8 mouse cellular contexts compared by ENCODE assay signal in genomic region chr4:142065270-142065669, GRCm38 (mm10). TPM values are rescaled to one million over a fixed set of nuclear protein-coding genes. Genes with fewer than 3 reads are reported as not detected.
A peak's percentile ranks its signal among the peaks of the same experiment; 100 is the strongest.
DNase-seq lines count a peak whose midpoint lies in the region; ATAC-seq lines count a peak whose summit lies in the region.

No protein-coding gene starts in this region.

- no peak for ATAC-seq in heart, embryonic 11.5 days (replicated peaks; ENCODE audit: insufficient number of reproducible peaks, low FRiP score, low TSS enrichment)
- no peak for ATAC-seq in kidney, embryonic 15.5 days (replicated peaks; ENCODE audit: low FRiP score)
- ATAC-seq in forebrain, embryonic 11.5 days (replicated peaks; ENCODE audit: low FRiP score) = no peak

- no peak overlapping the region for H3K9ac ChIP-seq in heart, embryonic 11.5 days (ENCODE audit: low read depth, low read length)
- no peak overlapping the region for H3K9ac ChIP-seq in kidney, embryonic 15.5 days
- no peak overlapping the region for H3K9ac ChIP-seq in forebrain, embryonic 11.5 days (ENCODE audit: low read length)

- no peak overlapping the region for H3K4me3 ChIP-seq in heart, embryonic 11.5 days (ENCODE audit: low read depth, low read length)
- H3K4me3 ChIP-seq in kidney, embryonic 15.5 days (replicated peaks) = no peak overlapping the region
- H3K4me3 ChIP-seq in forebrain, embryonic 11.5 days (ENCODE audit: low read depth, low read length) = no peak overlapping the region

- H3K27ac ChIP-seq in heart, embryonic 11.5 days (ENCODE audit: low read depth, low read length) = no peak overlapping the region
- peak overlapping the region; percentile 67; the same call in 1 of the 2 replicates for H3K27ac ChIP-seq in kidney, embryonic 15.5 days
- H3K27ac ChIP-seq in forebrain, embryonic 11.5 days (ENCODE audit: low read depth, low read length) = no peak overlapping the region

- peak; percentile 76 to 78 for DNase-seq in heart, adult 18-20 months
- DNase-seq in gastrocnemius, postnatal 25 days = peak; percentile 46
- peak; percentile 25 for DNase-seq in skeletal muscle tissue, adult 2 months (ENCODE audit: low read depth, low spot score)
- no peak for DNase-seq in layer of hippocampus, adult 8-10 months (ENCODE audit: low spot score in 2 of 2)
- DNase-seq in forebrain, embryonic 11.5 days (ENCODE audit: low spot score) = no peak
- no peak for DNase-seq in adipocyte (ENCODE audit: low spot score)

- H3K4me2 ChIP-seq in heart, embryonic 11.5 days = no peak overlapping the region
- H3K4me2 ChIP-seq in kidney, embryonic 15.5 days = no peak overlapping the region
- no peak overlapping the region for H3K4me2 ChIP-seq in forebrain, embryonic 11.5 days (ENCODE audit: low read depth, low read length, severe bottlenecking)

- 69% methylated on average over 8 of the region's 8 CpGs for WGBS in heart, embryonic 11.5 days (ENCODE audit: insufficient replicate concordance)
- WGBS in kidney, embryonic 15.5 days = 53% methylated on average over 8 of the region's 8 CpGs
- WGBS in forebrain, embryonic 11.5 days = 81% methylated on average over 8 of the region's 8 CpGs

- no peaks in the 10 kb centered on the region for H3K9me3 ChIP-seq in heart, embryonic 11.5 days (replicated peaks; ENCODE audit: control insufficient read depth, low read length)
- H3K9me3 ChIP-seq in kidney, embryonic 15.5 days (replicated peaks) = no peaks in the 10 kb centered on the region
- no peaks in the 10 kb centered on the region for H3K9me3 ChIP-seq in forebrain, embryonic 11.5 days (ENCODE audit: control insufficient read depth, low read length)

- no peaks in the 10 kb centered on the region for H3K27me3 ChIP-seq in heart, embryonic 11.5 days (ENCODE audit: control insufficient read depth, insufficient read depth, low read length)
- H3K27me3 ChIP-seq in kidney, embryonic 15.5 days = 0 out of 2 replicates have a peak, but pooled peaks cover 4% of the 10 kb centered on the region
- peaks cover 7% of the 10 kb centered on the region; the same call in 1 of the 2 replicates for H3K27me3 ChIP-seq in forebrain, embryonic 11.5 days (ENCODE audit: control insufficient read depth, insufficient read depth, low read length)

- H3K36me3 ChIP-seq in heart, embryonic 11.5 days (ENCODE audit: control insufficient read depth, insufficient read depth, low read length) = no peaks in the 10 kb centered on the region
- H3K36me3 ChIP-seq in kidney, embryonic 15.5 days = no peaks in the 10 kb centered on the region
- no peaks in the 10 kb centered on the region for H3K36me3 ChIP-seq in forebrain, embryonic 11.5 days (ENCODE audit: control insufficient read depth, insufficient read depth, low read length)

- H3K4me1 ChIP-seq in heart, embryonic 11.5 days (ENCODE audit: control insufficient read depth, insufficient read depth, low read length) = peaks cover 30% of the 10 kb centered on the region
- H3K4me1 ChIP-seq in kidney, embryonic 15.5 days = peaks cover 70% of the 10 kb centered on the region
- peaks cover 13% of the 10 kb centered on the region; the same call in 1 of the 2 replicates for H3K4me1 ChIP-seq in forebrain, embryonic 11.5 days (replicated peaks; ENCODE audit: control insufficient read depth, insufficient read depth, low read length)

RNA-seq across cellular contexts. Expression of gene Tmem51, which starts 18.8 kb away (rescaled TPM):
- 1 to 10 TPM; 3.4 to 5.2 TPM for total RNA-seq in heart, adult 18-20 months (2021)
- 21.9 and 23.4 TPM in 2 replicates for polyA plus RNA-seq in heart, embryonic 11.5 days (2014; fragmentation: Nextera tagmentation; extraction: Ambion mirVana)
- total RNA-seq in gastrocnemius, postnatal 25 days (2021) = 1 to 10 TPM in 1 of 2 experiments, under 1 TPM in 1; 0.61 to 1.2 TPM
- polyA plus RNA-seq in kidney, embryonic 15.5 days (2015; fragmentation: Nextera tagmentation; extraction: Ambion mirVana) = 29.1 and 29.5 TPM in 2 replicates
- 1 to 10 TPM; 3.4 to 7.1 (median 6.0) TPM for total RNA-seq in layer of hippocampus, adult 8-10 months (2022)
- 6.3 and 8.9 TPM in 2 replicates for polyA plus RNA-seq in forebrain, embryonic 11.5 days (2014; fragmentation: Nextera tagmentation; extraction: Ambion mirVana)

RNA-seq across cellular contexts. Expression of gene Fhad1, which starts 50.4 kb away (rescaled TPM):
- under 1 TPM in 1 of 2 experiments, not detected in 1; 0.36 TPM for total RNA-seq in heart, adult 18-20 months (2021)
- polyA plus RNA-seq in heart, embryonic 11.5 days (2014; fragmentation: Nextera tagmentation; extraction: Ambion mirVana) = 3.8 and 7.1 TPM in 2 replicates
- total RNA-seq in gastrocnemius, postnatal 25 days (2021) = under 1 TPM in 1 of 2 experiments, not detected in 1; 0.83 TPM
- polyA plus RNA-seq in kidney, embryonic 15.5 days (2015; fragmentation: Nextera tagmentation; extraction: Ambion mirVana) = 0.87 and 1.4 TPM in 2 replicates
- total RNA-seq in layer of hippocampus, adult 8-10 months (2022) = 10 to 100 TPM in 1 of 4 experiments, 1 to 10 TPM in 3; 6.9 to 10.4 (median 9.0) TPM
- 0.57 and 1.2 TPM in 2 replicates for polyA plus RNA-seq in forebrain, embryonic 11.5 days (2014; fragmentation: Nextera tagmentation; extraction: Ambion mirVana)

Comparison
In these comparisons a context has a peak if more than half of its experiments do, and no peak if none do; other contexts are left out.
1. DNase-seq: peak in heart, adult 18-20 months (2 of 2), gastrocnemius, postnatal 25 days (single experiment) and skeletal muscle tissue, adult 2 months (single experiment); none in layer of hippocampus, adult 8-10 months (0 of 2), forebrain, embryonic 11.5 days (single experiment) and adipocyte (single experiment).
2. RNA of gene Fhad1, which starts 50.4 kb away (total RNA-seq): 6.9 to 10.4 TPM in layer of hippocampus, adult 8-10 months; 0.83 TPM in gastrocnemius, postnatal 25 days and 0.36 TPM in heart, adult 18-20 months; every median in the first group is over 4 times any median in the second.